Comparison of ENCODE assay signal across 8 mouse cellular contexts in the genomic region with DNA sequence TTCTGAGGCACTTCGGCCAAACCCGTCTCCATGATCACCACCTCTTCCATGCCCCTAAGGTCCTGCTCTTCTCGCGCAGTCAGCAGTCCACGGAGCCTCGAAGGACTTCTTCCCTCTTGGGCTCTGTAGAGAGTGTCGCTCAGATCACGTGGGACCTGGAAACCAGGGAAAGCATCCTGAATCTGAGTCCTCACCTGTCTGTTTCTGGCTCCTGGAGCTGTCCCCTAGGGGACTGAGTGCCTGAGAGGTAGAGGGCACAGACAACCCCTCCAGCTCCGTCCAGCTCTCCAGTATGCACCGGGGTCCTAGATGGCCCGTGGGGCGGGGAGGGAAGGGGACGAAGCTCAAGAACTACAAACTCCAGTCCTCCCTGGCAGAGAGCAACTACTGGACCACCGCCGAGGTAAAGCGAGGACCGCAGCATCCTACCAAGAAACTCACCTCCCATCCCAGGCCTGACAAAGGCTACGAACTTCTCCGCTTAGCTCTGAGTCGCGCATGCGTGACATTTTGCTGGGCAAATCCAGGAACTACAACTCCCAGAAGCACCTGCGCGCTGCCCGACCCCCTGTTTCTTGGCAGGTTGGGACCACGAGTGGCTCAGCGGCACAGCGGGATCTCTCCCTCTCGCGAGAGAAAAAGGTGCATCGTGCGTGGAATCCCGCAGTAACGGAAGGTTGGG. TPM values are rescaled to one million over a fixed set of nuclear protein-coding genes. Genes with fewer than 3 reads are reported as not detected.
DNase-seq lines count a peak whose midpoint lies in the region; ATAC-seq and TF ChIP-seq lines count a peak whose summit lies in the region.

A gene (minus strand): TSS at position 528 of the 682 bp plus-strand sequence.

- ATAC-seq in Patski = peak; percentile 39
- ATAC-seq in hindbrain, embryonic 12.5 days (ENCODE audit: low FRiP score) = peak; percentile 95
- peak; percentile 98 for ATAC-seq in lung, embryonic 16.5 days (ENCODE audit: low read depth)

- no peak for TF ChIP-seq CTCF in Patski (IDR thresholded peaks at IDR 0.05)

- peaks cover 7% of the 10 kb centered on the region; the same call in 1 of the 2 replicates for H3K9me3 ChIP-seq in hindbrain, embryonic 12.5 days (replicated peaks)
- H3K9me3 ChIP-seq in lung, embryonic 16.5 days (ENCODE audit: control insufficient read depth, low read length) = no peaks in the 10 kb centered on the region

- CTCF ChIA-PET in Patski (lab: Charles Lee) = no interaction called here

- in situ Hi-C loops in Patski (cut with MboI; ENCODE audit: low pct_unique_long_range_greater_than_20kb) = no loop called here

- WGBS in hindbrain, embryonic 12.5 days = 8% methylated on average over 34 of the region's 34 CpGs
- 7% methylated on average over 32 of the region's 34 CpGs for WGBS in lung, embryonic 16.5 days

- DNase-seq in Patski (ENCODE audit: low read depth, low spot score) = peak; percentile 17
- DNase-seq in cerebellum, adult 9-11 months = peak; percentile 90
- DNase-seq in frontal cortex, postnatal 14 days (ENCODE audit: low spot score in 2 of 2) = peak; percentile 88 to 91
- DNase-seq in layer of hippocampus, postnatal 10 days (ENCODE audit: low spot score in 2 of 2) = peak; percentile 91
- DNase-seq in ovary, adult 18-20 months (ENCODE audit: low spot score) = peak; percentile 81
- peak; percentile 87 to 91 for DNase-seq in thymus, adult 18-20 months

- POLR2A ChIA-PET in Patski (lab: Charles Lee) = no interaction called here

- peak within 1 kb of the TSS; percentile 66; the same call in 1 of the 2 replicates for H3K27ac ChIP-seq in hindbrain, embryonic 12.5 days
- H3K27ac ChIP-seq in lung, embryonic 16.5 days (ENCODE audit: low read length) = no peak within 1 kb of the TSS

- H3K4me1 ChIP-seq in hindbrain, embryonic 12.5 days = peaks cover 7% of the 10 kb centered on the region
- no peaks in the 10 kb centered on the region for H3K4me1 ChIP-seq in lung, embryonic 16.5 days (replicated peaks; ENCODE audit: control insufficient read depth, insufficient read depth, low read length)

- peak within 1 kb of the TSS; percentile 83 for H3K9ac ChIP-seq in hindbrain, embryonic 12.5 days
- peak within 1 kb of the TSS; percentile 76 for H3K9ac ChIP-seq in lung, embryonic 16.5 days (ENCODE audit: low read length)

- H3K27me3 ChIP-seq in Patski = peaks cover 40% of the 10 kb centered on the region
- H3K27me3 ChIP-seq in hindbrain, embryonic 12.5 days = no peaks in the 10 kb centered on the region
- H3K27me3 ChIP-seq in lung, embryonic 16.5 days (ENCODE audit: control insufficient read depth, insufficient read depth, low read depth, low read length) = no peaks in the 10 kb centered on the region

- H3K36me3 ChIP-seq in hindbrain, embryonic 12.5 days = peaks cover 24% of the 10 kb centered on the region
- H3K36me3 ChIP-seq in lung, embryonic 16.5 days (ENCODE audit: control insufficient read depth, insufficient read depth, low read length) = peaks cover 15% of the 10 kb centered on the region

- peak within 1 kb of the TSS; percentile 60 for H3K4me2 ChIP-seq in hindbrain, embryonic 12.5 days (replicated peaks)
- peak within 1 kb of the TSS; percentile 67 for H3K4me2 ChIP-seq in lung, embryonic 16.5 days (ENCODE audit: low read depth, low read length)

- H3K4me3 ChIP-seq in hindbrain, embryonic 12.5 days = peak within 1 kb of the TSS; percentile 59
- peak within 1 kb of the TSS; percentile 56 for H3K4me3 ChIP-seq in lung, embryonic 16.5 days (ENCODE audit: low read length)

RNA-seq across cellular contexts. Expression of the gene that starts here (rescaled TPM):
- 1.7 TPM for polyA plus RNA-seq in Patski (2021)
- polyA plus RNA-seq in hindbrain, embryonic 12.5 days (2016; fragmentation: Nextera tagmentation; extraction: Ambion mirVana) = 31.2 and 31.9 TPM in 2 replicates
- 10 to 100 TPM; 20.8 to 21.7 TPM for total RNA-seq in layer of hippocampus, postnatal 10 days (2021)
- 14.8 and 14.9 TPM in 2 replicates for polyA plus RNA-seq in lung, embryonic 16.5 days (2015; fragmentation: Nextera tagmentation; extraction: Ambion mirVana)

Comparison
In these comparisons a context has a peak if more than half of its experiments do, and no peak if none do; other contexts are left out.
1. ATAC-seq: peak in every context shown above with its lines; median percentile 98 in lung, embryonic 16.5 days; 95 in hindbrain, embryonic 12.5 days; 39 in Patski.
2. DNase-seq: peak in every context shown above with its lines; median percentile 91 in layer of hippocampus, postnatal 10 days; 90 in cerebellum, adult 9-11 months; 90 in frontal cortex, postnatal 14 days; 89 in thymus, adult 18-20 months; 81 in ovary, adult 18-20 months; 17 in Patski.